Mouse (Mus musculus): ENCODE measurements around the gene Stn1.

Stn1 gene

GRCm38 (mm10) chr19:47454167-47455000 lies 82.9 kb downstream of the Stn1 start:
- ATAC-seq (ENCODE audit: low TSS enrichment) = peak; percentile 88

DNA sequence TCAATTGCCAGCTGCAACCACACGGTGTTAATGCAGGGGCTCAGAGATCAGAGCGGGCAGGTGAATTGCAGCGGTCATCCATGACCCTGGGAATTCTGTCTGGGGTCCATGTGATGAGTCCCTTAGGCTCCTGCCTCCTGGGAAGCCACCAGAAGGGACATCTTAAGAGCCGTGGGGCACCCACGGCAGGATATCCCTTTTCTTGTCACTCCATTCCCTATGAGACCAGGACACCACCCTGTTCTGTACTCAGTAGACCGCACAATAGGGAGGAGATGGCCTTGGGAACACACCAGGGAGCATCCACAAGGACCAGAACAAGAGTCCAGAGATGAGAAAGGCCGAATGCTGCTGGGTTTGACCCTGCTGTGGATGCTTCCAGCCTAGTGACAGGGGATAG lies 84.0 kb downstream of the Stn1 start:
- ATAC-seq (ENCODE audit: low TSS enrichment) = no peak

DNA sequence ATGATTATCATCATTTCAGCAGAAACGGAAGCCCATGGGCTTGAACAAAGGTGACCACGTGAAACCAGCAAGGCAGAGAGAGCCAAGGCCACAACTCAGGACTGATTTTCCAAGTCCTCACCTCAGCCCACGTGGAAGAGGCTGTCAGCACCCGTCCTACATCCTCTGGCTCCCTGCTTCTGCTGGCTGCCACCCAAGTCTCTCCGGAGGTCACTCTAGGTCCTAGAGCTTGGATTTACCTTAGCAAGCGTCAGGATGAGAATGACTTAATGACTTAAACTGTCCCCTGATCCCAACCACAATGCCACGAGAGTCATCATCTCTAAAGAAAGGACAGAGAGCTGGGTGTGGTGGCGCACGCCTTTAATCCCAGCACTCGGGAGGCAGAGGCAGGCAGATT lies 84.6 kb downstream of the Stn1 start:
- no peak for ATAC-seq (ENCODE audit: low TSS enrichment)

DNA sequence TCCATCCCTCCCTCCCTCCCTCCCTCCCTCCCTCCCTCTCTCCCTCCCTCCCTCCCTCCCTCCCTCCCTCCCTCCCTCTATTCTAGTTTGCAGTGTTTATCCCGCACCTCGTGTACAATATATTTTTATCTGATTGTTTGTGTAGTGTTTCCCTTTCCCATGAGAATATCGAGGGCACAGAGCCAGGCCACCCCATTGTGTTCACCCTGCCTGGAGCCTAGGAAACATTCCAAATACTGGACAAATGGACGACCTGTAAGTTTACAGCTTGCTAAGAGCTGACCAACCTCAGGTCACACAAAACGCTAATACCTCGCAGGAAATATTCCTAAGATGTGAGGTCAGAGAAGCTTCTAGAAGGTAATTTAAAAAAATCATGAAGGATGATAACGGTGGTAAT lies 85.1 kb downstream of the Stn1 start:
- no peak for ATAC-seq (ENCODE audit: low TSS enrichment)

- ATAC-seq (ENCODE audit: low TSS enrichment) = no peak
Measured at GRCm38 (mm10) chr19:47451476-47452113, 85.7 kb downstream of the Stn1 start.

All from frontal cortex, adult (tissue).